Mouse (Mus musculus): ENCODE results near the gene Ptprd.

Ptprd gene

DNA sequence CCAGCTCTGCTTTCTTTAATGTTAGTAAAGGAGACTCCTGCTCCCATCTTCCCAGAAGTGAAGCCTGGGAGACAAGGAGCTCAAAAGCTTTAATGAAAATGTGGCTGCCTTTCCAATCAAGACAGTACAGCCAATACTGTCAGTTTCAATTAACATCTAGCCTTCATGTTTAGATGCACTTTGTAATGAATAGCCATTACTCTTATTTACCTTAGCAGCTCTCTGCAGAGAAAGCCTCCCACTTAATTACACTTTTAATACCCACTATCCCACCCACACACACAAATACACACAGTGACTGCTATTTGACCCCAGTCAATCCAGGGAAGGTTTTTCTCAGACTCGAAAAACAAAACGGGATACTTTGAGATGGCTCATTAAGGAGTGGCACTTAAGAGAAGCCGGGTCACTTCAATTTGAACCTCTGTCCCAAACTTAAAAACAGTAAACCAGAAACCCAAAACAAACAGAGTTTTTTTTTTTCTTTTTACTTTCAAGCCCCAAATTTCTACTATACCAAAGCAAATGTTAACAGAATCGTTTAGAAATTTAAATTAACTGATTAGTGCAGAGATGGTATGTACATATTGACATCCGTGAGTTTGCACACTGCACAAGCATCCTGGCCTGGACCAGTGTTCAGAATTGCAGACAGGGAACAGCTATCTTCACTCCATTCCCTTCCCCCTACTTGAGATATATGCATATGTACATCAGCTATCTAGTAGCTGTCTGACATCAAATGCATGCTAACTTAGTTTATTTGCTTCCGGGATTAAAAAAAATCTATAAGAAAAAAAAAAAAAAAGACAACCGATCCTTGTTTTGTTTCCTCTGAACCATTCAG lies 1824.6 kb downstream of the Ptprd start:
- no peak for DNase-seq (ENCODE audit: low spot score)

DNA sequence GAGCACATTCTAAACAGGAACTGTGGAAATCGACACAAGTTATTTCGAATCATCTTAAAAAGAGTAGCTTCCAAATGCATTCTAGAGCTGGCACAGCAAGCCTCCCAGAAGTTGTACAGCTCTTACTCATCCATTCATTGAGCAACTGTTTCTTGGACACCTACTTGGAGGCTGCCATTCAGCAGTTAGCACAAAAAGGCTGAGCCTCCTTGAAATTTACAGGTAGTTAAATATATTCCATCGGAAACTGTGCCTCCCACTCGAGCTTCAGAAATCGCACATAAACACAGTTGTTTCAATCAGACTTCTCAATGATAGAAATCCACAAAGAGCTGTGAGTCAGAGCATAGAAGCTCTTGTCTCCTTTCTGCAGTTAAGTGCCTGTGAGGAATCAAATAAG lies 1825.9 kb downstream of the Ptprd start:
- DNase-seq (ENCODE audit: low spot score) = no peak

DNA sequence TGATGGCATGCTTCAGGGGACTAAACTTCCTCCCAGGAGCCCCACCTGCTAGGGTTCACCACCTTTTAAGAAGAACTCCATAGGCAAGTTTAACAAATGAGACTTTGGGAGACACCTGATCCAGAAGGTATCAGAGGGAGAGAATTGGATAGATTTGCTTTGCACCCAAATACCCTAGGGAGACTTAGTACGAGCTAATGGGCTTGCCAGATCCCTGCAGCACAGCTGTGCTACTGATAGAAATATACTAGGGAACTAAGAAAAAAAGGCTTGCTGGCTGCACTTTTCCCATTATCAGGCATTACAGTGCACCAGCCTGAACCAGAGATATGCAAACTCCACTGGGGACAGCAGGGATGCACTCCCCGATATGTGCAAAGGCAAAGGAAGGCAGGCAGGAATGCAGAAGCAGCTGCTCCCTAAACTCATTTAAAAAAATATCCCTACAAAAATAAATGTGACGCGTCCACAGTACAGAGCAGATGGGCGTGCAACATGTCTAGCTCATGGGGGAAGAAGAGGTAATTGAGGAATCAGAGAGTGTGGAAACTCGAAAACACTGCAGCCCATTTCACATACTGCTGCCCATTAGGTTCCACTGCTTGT lies 1831.3 kb downstream of the Ptprd start:
- no peak for DNase-seq (ENCODE audit: low spot score)

DNA sequence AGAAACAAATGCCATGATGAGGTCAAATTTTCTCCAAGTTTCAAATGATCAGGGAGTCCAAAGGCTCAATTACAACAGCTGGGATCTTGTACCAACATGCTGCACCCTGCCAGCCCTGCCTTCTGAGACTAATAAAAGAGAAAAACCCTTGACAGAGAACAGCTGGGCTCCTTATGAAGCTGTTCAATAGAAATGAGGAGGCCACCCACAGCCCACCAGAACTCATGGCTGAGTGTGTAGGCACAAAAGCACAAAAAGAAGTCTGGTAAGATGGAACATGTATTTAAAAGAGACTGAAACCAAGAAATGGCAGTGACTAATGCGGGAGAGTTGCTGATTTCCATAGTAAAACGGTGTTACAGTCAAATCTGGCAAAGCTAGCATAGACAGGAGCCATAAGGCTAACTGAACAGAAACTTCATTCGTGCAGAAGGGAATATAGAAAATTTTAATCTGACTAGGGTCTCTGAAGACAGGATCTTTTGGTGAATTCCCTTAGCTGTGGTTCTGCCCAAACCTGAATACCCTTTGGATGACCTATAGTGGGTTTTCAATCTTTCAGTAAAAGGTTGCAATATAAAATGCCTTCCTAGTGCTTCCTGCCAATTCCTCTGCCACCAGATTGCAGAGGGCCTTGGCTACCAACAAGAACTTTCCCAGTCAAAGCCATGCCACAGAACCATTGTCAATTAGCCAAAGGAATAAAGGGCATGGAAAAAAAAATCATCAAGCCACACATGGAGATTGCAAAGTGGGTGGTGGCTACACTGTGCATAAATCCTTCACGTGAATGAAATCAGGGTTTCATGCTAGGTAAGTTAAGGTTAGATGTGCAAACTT lies 1841.5 kb downstream of the Ptprd start:
- DNase-seq (ENCODE audit: low spot score) = no peak

DNA sequence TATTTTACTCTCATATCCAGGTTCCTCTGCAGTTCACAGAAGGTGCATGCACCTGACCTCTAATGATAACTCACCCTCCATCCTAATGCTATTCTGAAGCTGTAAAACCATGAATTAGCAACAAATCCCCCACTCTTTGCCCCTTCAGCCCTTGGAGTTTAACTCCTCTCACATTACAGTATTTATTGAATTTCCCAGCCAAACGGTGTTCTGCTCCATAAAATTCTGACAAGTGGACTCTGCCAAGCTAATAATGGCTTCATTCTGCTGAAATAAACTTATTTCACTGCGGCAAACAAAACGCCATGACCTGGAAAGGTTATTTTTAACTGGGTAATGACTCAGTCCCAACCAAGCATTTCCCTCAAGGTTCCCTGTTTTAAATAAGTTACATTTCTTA lies 1842.7 kb downstream of the Ptprd start:
- DNase-seq (ENCODE audit: low spot score) = no peak

DNA sequence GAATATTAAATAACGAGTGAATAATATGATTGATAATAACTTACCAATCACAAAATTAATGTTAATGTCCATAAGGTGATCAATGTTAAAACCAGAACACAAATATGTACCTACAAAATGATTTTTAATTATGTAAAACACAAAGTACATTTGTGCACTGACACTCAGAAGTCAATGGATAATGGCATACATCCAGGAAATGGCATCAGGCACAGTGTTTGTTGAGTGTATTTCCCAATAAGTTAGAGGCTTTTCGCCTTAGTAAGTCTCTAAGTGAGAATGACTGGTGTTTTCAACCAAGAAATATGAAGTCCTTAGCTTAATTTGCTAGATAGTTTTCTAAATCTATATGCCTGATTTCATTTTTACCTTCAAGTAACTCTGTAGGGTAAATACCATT lies 1843.5 kb downstream of the Ptprd start:
- DNase-seq (ENCODE audit: low spot score) = no peak

DNA sequence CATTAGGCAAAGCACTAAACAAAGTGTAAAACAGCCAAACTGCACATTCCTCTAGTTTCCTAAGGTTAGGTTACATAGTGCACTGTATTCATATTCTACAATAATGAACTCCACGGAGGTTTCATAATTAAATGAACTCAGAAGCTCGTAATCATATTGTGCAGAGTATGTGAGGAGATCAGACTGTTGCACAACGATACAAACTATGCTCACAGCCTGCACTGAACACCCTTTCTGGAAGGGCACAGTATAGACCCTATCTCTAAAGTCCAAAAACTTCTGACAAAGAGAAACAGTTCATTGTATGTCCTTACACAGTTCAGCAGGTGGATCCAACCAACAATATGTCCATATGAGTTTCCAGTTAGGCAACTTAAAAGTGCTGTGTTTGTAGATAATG lies 1844.5 kb downstream of the Ptprd start:
- DNase-seq (ENCODE audit: low spot score) = no peak

DNA sequence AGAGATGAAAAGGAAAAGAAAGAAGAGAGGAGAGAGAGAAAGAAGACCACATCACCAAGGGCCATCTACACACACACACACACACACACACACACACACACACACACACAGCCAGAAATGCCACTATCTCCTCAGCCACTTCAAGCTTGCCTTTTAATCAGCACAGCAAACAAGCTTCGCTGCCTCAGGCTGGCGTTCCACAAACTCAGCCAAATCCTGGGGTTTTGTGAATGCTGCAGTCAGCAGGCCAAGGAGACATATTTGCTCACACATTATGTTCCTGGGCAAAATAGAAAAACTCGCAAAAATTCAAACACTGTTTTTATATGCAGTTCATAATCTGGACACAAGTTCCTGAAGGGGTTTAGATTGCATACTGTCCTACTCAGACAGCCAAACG lies 1845.9 kb downstream of the Ptprd start:
- no peak for DNase-seq (ENCODE audit: low spot score)

DNA sequence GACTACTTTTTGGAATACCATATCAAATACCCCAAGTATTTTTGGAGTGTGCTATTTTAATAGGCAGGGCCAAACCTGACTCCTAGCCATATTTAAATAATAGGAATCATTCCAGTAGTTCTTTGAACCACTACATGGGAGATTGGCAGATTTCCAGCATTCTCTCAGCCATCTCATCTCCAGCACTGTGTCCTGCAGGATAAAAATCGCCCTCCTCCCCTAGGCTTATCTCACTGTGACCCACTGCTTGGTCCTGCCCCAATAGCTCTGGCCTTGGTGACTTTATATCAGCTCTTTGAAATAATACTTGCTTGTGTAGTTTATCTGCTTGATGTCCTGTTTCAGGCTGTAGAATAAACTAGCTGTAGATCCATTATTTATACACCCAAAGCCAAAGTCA lies 1850.2 kb downstream of the Ptprd start:
- DNase-seq (ENCODE audit: low spot score) = no peak

DNA sequence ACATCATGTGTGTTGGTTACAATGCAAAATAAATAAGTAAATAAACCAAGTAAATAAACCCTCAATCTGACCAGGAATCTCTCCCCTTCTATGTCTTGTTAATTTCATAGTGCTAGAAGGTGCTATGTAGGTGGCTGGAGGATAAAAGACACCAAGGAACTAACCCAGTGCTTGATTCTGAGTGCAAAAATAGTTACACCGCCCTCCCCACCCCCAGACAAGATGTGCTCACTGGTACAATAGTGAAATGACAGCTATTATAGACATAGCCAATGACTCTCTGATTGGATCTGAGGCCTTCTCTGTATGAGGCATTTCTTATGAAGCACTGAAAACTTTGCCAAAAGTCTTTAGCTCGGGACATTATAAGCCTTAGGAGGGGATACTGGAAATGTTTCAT lies 1857.6 kb downstream of the Ptprd start:
- no peak for DNase-seq (ENCODE audit: low spot score)

DNA sequence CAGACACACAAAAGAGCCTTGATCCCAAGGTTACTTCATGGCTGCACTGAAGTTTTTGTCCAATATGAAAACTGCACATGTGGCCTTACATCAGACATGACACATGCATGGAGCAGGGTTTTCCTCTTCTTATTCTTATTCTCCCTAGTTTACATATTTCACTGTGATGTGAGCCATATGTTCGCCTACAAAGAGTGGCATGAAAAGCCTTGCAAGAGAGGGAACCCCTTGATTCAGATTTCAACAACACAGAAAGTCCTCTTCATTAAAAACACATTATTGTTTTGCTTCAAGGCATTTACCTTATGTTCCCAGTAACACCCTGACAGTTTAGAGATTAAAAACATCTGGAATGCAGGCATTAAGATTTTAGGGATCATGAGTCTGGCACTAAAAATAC lies 1859.3 kb downstream of the Ptprd start:
- no peak for DNase-seq (ENCODE audit: low spot score)

DNA sequence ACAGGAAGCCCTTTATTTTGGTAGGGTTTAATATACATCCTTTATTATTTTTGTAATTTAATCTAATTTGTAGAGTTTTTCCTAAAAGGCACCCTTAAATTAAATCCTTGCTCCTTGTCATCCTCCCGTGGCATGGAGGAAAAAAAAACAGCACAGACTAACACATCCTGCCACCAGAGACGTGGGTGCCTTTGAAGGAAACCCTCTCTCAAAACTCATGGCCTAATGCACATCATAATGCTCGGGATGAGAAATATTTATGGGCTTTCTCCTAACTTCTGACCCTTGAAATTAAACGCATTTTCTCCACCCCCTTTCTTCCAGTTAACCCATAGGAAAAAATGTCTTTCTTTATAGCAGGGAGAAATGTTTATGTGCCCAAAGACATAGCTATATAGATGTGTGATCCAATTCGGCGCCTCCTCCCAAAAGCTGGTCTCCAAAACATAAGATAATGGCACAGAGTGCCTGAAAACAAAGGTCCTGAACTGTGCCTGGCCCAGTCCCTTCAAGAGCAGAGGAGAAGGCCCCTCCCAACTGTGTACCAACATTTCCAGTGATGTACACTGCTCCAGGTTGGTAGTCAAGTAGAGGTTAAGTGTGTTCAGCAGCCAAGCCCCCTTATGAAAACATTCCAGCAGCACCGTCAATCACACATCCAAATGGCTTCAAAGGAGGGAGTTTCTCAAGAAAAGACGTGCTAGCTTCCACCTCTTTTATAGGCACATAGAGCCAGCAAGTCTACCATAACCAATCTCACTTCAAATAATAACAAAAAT lies 1860.4 kb downstream of the Ptprd start:
- DNase-seq (ENCODE audit: low spot score) = no peak

DNA sequence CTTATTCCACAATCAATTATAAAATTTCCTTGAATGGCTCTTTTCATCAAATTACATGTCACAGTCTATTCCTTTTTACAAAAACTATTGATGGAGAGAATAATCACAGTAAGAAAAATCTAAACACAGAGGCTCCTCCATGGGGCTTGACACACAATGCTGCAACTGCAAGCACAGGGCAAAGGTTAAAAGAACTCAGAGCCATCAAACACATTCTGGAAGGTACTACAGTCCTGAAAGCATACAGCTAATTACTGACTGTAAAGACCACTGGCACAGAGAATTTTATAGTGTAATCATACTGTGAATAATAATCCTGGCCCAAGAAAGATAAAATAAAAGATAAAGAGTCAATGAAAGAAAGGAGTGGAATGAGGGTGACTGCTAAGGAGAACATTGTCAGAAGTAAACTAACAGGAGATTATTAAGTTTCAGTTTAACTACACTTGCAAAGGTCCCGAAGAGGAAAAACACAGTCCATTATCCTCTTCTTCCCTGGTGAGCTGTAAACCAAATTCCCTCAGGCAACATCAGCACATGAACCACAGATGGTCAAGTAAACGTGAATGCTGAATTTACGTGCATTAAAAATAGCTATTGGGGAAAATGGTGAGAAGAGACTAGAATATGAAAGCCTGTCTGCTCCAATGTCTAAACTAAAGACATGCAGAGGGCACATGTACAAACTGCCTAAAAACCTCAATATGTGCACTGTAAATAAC lies 1861.4 kb downstream of the Ptprd start:
- no peak for DNase-seq (ENCODE audit: low spot score)

DNA sequence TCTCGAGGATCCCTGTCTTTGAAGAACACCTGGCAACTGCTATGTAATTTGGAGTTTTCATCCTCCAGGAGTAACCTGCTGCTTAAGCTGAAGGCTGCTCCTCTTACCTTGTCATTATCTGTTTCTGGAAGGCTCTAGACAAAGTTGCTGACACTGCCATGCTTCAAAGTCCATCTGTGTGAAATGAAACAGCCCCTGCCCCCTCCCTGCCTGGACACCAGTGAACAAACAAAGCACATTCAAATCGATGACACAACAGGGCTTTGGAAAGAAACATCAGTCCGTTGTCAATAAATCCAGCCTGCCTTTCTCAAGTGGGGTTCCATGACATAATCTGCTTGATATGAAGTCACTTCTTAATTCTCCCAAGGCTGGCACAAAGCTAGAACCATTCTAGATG lies 1867.7 kb downstream of the Ptprd start:
- no peak for DNase-seq (ENCODE audit: low spot score)

DNA sequence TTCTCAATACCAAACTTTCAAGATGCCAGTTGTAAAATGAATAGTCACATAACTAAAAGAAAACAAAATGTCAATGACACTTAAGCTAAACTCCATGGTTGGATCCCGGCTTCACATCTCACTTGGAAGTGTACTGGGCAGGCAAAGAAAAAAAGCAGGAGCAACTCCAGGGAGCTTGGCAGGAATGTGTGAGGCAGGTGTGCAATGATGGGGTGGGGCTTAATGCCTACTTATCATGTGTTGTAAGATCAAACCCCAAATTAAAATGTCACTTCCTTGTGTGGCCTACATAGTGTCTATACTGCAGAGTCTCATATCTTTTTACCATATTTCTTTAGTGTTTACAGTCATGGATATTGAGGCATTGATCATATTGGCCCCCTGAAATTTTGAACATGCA lies 1873.8 kb downstream of the Ptprd start:
- no peak for DNase-seq (ENCODE audit: low spot score)

DNA sequence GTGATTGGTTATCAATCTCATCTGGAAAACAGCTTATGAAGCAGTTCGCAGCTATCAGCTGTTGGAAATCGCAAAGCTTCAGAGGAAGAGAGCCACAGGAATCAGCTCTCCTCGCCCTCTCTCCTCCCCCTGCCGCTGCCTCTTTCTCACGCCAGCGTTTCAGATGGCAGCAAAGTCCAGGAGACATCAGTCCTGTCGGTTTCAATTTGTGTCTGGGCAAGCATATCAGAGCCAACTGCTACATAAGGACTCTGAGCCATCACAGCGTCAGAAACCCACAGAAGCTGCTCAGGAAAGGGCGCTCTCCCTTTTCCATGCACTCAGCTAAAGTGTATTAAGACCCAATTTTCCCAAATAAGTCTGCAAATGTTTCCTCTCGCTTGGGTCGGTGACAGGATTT lies 1884.4 kb downstream of the Ptprd start:
- DNase-seq (ENCODE audit: low spot score) = no peak

DNA sequence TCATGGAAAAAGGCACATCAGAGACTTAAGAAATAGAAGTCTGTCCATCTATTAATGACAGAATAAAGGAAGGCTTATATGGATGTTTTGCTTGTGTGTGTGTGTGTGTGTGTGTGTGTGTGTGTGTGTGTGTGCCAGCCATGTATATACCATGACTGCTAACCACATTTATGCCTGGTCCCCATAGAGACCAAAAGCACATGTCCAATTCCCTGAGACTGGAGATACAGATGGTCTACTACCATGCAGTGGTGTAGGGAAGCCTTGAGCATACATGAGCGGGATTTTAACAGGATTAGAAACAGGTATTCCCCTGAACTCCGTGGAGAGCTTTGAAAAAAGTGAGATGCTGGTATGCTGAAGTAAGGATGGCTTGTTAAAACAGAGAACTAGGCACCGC lies 1886.1 kb downstream of the Ptprd start:
- DNase-seq (ENCODE audit: low spot score) = no peak

DNA sequence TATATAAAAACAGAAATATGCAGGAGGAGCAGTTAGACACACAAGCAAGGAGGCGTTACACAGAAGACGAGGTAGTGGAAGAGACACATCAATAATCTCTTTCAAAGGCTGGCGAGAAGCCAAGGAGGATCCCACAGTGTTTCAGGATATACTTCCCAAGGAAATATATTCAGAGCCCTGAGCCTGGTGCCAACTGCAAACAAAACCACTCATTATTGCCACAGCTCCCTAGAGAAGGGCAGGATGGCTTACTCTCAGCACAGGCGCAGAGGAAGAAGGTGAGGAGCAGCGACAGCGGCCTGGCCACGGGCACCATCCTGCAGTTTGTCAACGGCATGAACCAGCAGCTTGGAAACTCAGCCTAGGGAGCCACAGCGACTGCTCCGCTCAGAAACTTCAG lies 1886.8 kb downstream of the Ptprd start:
- DNase-seq (ENCODE audit: low spot score) = no peak

DNA sequence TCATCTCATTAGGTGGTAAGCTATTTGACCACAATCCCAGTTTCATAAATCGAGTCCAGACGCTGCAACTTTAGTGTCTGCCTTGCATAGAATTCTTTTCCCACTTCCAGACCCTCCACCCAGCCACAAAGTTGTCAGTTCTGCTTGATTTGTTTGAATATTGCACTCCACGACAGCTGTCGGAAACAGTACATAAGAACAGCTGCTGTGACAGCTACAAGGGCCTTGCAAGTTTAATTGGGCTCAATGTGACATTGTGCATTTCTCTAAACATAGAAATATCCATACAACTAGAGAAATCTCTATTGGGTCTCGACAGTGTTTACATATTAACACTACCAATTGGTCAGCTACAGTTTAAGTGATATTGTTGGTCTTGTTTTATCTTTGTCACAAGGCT lies 1887.3 kb downstream of the Ptprd start:
- DNase-seq (ENCODE audit: low spot score) = no peak

DNA sequence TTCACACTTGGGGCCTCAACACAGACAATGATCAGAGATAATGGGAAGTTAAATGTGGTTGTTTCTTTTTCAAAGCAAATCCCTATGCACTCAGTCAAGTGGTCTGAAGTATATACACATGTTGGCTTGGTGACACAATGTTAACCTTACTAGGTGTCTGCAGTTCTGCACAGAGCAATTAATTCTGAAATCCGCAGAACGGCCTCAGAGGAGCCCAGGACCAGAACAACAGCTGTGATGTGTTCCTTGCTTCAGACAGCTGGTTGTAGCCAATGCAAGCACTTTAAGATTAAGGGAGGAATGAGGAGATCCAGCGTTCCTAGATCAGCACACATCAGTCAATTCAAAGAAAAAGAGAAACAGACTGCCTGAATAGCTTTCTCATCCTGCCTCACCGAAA lies 1891.9 kb downstream of the Ptprd start:
- DNase-seq (ENCODE audit: low spot score) = no peak

DNA sequence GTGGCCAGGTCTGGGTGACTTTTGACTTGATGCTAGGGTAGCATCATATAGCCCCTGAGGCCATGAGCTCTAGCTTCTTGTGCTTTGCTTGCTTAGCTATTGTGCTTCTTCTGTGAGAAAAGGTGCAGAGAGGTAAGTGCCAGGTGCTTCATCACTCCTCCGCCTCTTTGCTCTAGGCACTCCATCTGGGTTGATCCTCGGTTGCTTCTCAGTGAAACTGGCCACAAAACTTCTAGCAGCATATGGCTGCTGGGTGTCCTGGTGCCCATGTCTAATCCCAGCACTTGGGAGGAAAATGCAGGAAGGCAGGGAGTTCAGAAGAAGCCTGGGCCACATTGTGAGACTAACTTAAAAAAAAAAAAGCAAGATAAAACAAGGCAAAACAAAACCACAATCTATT lies 1895.8 kb downstream of the Ptprd start:
- DNase-seq (ENCODE audit: low spot score) = no peak

DNA sequence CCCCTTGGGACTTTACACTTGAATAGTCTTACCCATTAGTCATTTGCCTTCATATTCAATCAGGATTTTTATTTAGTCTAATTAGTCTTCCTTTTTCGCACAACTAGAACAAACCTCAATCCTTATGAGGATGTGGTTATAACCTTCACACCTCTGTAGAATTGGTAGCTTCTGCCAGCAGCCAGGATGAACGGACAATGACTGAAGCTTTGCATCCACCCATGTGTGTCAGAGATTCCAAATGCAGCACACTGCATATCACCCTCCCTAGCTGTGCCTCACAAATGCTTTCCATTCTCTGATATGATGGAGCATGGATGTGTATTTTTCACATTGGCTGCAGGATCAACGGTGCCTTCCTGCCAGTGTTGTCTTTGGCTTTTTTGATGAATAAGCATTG lies 1898.0 kb downstream of the Ptprd start:
- DNase-seq (ENCODE audit: low spot score) = no peak

All from c-Kit-positive CD71-positive TER-119-positive erythroid progenitor cells, embryonic 14.5 days (primary cell).